Mouse (Mus musculus) gastrocnemius, adult 2 months (tissue): ENCODE measurements around the gene Prps2. TPM values are rescaled to one million over a fixed set of nuclear protein-coding genes. Genes with fewer than 3 reads are reported as not detected.

Experiments
- DNase-seq: peaks from one replicate; pipeline ENCODE4 v3.0.0; 2022
- H3K27ac ChIP-seq: fragments of 200-600 bp; 2 replicates; pipeline ENCODE4 v1.8.1; 2022; ENCODE audit warnings: mild to moderate bottlenecking
- H3K4me3 ChIP-seq: fragments of 200-600 bp; 2 replicates; pipeline ENCODE4 v1.8.1; 2022; ENCODE audit warnings: mild to moderate bottlenecking, moderate library complexity
- CTCF ChIP-seq: fragments of 200-600 bp; IDR thresholded peaks from 2 replicates; pipeline ENCODE4 v1.8.1; 2022; ENCODE audit warnings: antibody characterized with exemption, mild to moderate bottlenecking, moderate library complexity
- intact Hi-C: fragments of 180-260 bp; cut with DNase I; formaldehyde crosslinking; loops from one replicate; pipeline ENCODE4 v1.15.1; 2025
- total RNA-seq, 2 experiments: library from RNA; stranded (reverse); gene quantifications; 2 replicates each; pipeline ENCODE4 v1.2.3; 2021

Gene Prps2
- total RNA-seq, 2 experiments from 2014 or later, result 1.3 to 2.5 TPM

- intact Hi-C loops, result no loop called here
- H3K27ac ChIP-seq, result no peak overlapping the region
These were observed 38.2 kb downstream of the Prps2 start for GRCm38 (mm10) chrX:167344356-167344755.

GRCm38 (mm10) chrX:167341811-167342210 is 40.7 kb downstream of the Prps2 start:
- no peak overlapping the region for H3K27ac ChIP-seq
- no peak for DNase-seq
- no peak for TF ChIP-seq CTCF
- no peak overlapping the region for H3K4me3 ChIP-seq
- intact Hi-C loops, result no loop called here

More at GRCm38 (mm10) chrX:167344356-167344755, 38.2 kb downstream of the Prps2 start:
- no peak overlapping the region for H3K4me3 ChIP-seq
- no peak for TF ChIP-seq CTCF
- no peak for DNase-seq

- intact Hi-C loops, result no loop called here
- Histone ChIP-seq H3K27ac (no peak overlapping the region), H3K4me3 (no peak overlapping the region)
- DNase-seq, result no peak
- no peak for TF ChIP-seq CTCF
These were observed 42.4 kb downstream of the Prps2 start for GRCm38 (mm10) chrX:167340190-167340589.

GRCm38 (mm10) chrX:167337990-167338389 is 44.6 kb downstream of the Prps2 start:
- no peak for TF ChIP-seq CTCF
- DNase-seq, result no peak
- intact Hi-C loops, result no loop called here

GRCm38 (mm10) chrX:167334571-167334970 is 48.0 kb downstream of the Prps2 start:
- no peak overlapping the region for H3K27ac ChIP-seq
- DNase-seq, result no peak
- TF ChIP-seq CTCF, result no peak
- H3K4me3 ChIP-seq, result no peak overlapping the region
- intact Hi-C loops, result no loop called here

More at GRCm38 (mm10) chrX:167337990-167338389, 44.6 kb downstream of the Prps2 start:
- Histone ChIP-seq H3K27ac (no peak overlapping the region), H3K4me3 (no peak overlapping the region)

GRCm38 (mm10) chrX:167332607-167333006 is 49.9 kb downstream of the Prps2 start:
- no peak for TF ChIP-seq CTCF
- Histone ChIP-seq H3K4me3 (no peak overlapping the region), H3K27ac (no peak overlapping the region)
- intact Hi-C loops, result no loop called here
- no peak for DNase-seq

GRCm38 (mm10) chrX:167330993-167331392 is 51.6 kb downstream of the Prps2 start:
- DNase-seq, result no peak
- no peak overlapping the region for H3K4me3 ChIP-seq
- intact Hi-C loops, result no loop called here
- no peak overlapping the region for H3K27ac ChIP-seq
- no peak for TF ChIP-seq CTCF

GRCm38 (mm10) chrX:167330399-167330798 is 52.1 kb downstream of the Prps2 start, which contains the start of gene Tlr7:
Tlr7 (minus strand) TSS chrX:167330558.
- Histone ChIP-seq H3K4me3 (no peak within 1 kb of the TSS), H3K27ac (peak within 1 kb of the TSS; percentile 40; the same call in 1 of the 2 replicates)
- intact Hi-C loops, result no loop called here
- DNase-seq, result no peak
- TF ChIP-seq CTCF, result no peak

GRCm38 (mm10) chrX:167329620-167330019 is 52.9 kb downstream of the Prps2 start:
- DNase-seq, result no peak
- intact Hi-C loops, result no loop called here
- no peak overlapping the region for H3K4me3 ChIP-seq
- TF ChIP-seq CTCF, result no peak
- H3K27ac ChIP-seq, result peak overlapping the region; percentile 40; the same call in 1 of the 2 replicates

- intact Hi-C loops, result no loop called here
- Histone ChIP-seq H3K27ac (no peak overlapping the region), H3K4me3 (no peak overlapping the region)
- peak; percentile 21 for DNase-seq
- TF ChIP-seq CTCF, result no peak
These were observed 53.5 kb downstream of the Prps2 start for GRCm38 (mm10) chrX:167329098-167329497.

- TF ChIP-seq CTCF, result no peak
- Histone ChIP-seq H3K4me3 (no peak overlapping the region), H3K27ac (no peak overlapping the region)
- intact Hi-C loops, result no loop called here
- DNase-seq, result no peak
These were observed 54.0 kb downstream of the Prps2 start for GRCm38 (mm10) chrX:167328519-167328918.

- intact Hi-C loops, result no loop called here
- DNase-seq, result no peak
- Histone ChIP-seq H3K27ac (no peak overlapping the region), H3K4me3 (no peak overlapping the region)
- no peak for TF ChIP-seq CTCF
These were observed 58.8 kb downstream of the Prps2 start for GRCm38 (mm10) chrX:167323742-167324141.

- Histone ChIP-seq H3K4me3 (no peak overlapping the region), H3K27ac (no peak overlapping the region)
- intact Hi-C loops, result no loop called here
- no peak for TF ChIP-seq CTCF
- DNase-seq, result no peak
These were observed 61.2 kb downstream of the Prps2 start for GRCm38 (mm10) chrX:167321233-167321806.

- intact Hi-C loops, result no loop called here
- DNase-seq, result no peak
- TF ChIP-seq CTCF, result no peak
- no peak overlapping the region for H3K4me3 ChIP-seq
- H3K27ac ChIP-seq, result no peak overlapping the region
These were observed 63.6 kb downstream of the Prps2 start for GRCm38 (mm10) chrX:167318819-167319396.
